Mouse (Mus musculus) forebrain, embryonic 14.5 days (tissue): ENCODE results near the gene Osbpl6. TPM values are rescaled to one million over a fixed set of nuclear protein-coding genes. Genes with fewer than 3 reads are reported as not detected.

ENCODE experiments used
- ATAC-seq: fragments of 200-750 bp; cut with Nextera tagmentation; 2 replicates; pipeline ENCODE4 v1.8.0; 2017; ENCODE audit warnings: mild to moderate bottlenecking, moderate library complexity
- DNase-seq: peaks from one replicate; pipeline ENCODE4 v3.0.0-alpha.2; 2015; ENCODE audit warnings: low spot score
- H3K27ac ChIP-seq: fragments of 300-500 bp; sonication (generic); 2 replicates; pipeline ENCODE4 v1.5.1; 2014; ENCODE audit warnings: low read depth, mild to moderate bottlenecking, control low read depth, low read length, moderate library complexity
- H3K27me3 ChIP-seq: fragments of 300-500 bp; sonication (generic); replicated peaks from 2 replicates; pipeline ENCODE4 v1.6.1; 2014; ENCODE audit warnings: low read length, control low read depth, mixed read lengths; ENCODE audit not compliant: control insufficient read depth, insufficient read depth
- H3K36me3 ChIP-seq: fragments of 300-500 bp; sonication (generic); 2 replicates; pipeline ENCODE4 v1.6.1; 2014; ENCODE audit warnings: low read length, control low read depth; ENCODE audit not compliant: control insufficient read depth, insufficient read depth
- H3K4me1 ChIP-seq: fragments of 300-500 bp; sonication (generic); 2 replicates; pipeline ENCODE4 v1.6.1; 2014; ENCODE audit warnings: antibody characterized with exemption, low read length, control low read depth; ENCODE audit not compliant: control insufficient read depth, insufficient read depth
- H3K4me2 ChIP-seq: fragments of 300-500 bp; sonication (generic); 2 replicates; pipeline ENCODE4 v1.6.1; 2014; ENCODE audit warnings: mild to moderate bottlenecking, control low read depth, low read length
- H3K4me3 ChIP-seq: fragments of 300-500 bp; sonication (generic); 2 replicates; pipeline ENCODE4 v1.5.1; 2014; ENCODE audit warnings: low read depth, low read length, control low read depth
- H3K9ac ChIP-seq: fragments of 300-500 bp; sonication (generic); 2 replicates; pipeline ENCODE4 v1.6.1; 2014; ENCODE audit warnings: mild to moderate bottlenecking, low read length, control low read depth, moderate library complexity
- H3K9me3 ChIP-seq: fragments of 300-500 bp; sonication (generic); replicated peaks from 2 replicates; pipeline ENCODE4 v1.6.1; 2016; ENCODE audit warnings: low read length, control low read depth, mixed read lengths; ENCODE audit not compliant: control insufficient read depth
- WGBS: fragments of 180-500 bp; shearing (Covaris S2); extraction: QIAGEN DNeasy Blood & Tissue Kit; methylation state at CpG from one replicate; pipeline ENCODE4 v1.1.7; 2014; 5-methylcytosine and 5-hydroxymethylcytosine counted together
- polyA plus RNA-seq: library from polyadenylated mRNA; unstranded; fragments of >200 nt; fragmentation: Nextera tagmentation; extraction: Ambion mirVana; gene quantifications from 2 replicates; pipeline ENCODE4 v1.2.1, GENCODE M21; 2014

Gene Osbpl6
- polyA plus RNA-seq, 1 experiment from 2014 or later: 12.1 TPM

DNA sequence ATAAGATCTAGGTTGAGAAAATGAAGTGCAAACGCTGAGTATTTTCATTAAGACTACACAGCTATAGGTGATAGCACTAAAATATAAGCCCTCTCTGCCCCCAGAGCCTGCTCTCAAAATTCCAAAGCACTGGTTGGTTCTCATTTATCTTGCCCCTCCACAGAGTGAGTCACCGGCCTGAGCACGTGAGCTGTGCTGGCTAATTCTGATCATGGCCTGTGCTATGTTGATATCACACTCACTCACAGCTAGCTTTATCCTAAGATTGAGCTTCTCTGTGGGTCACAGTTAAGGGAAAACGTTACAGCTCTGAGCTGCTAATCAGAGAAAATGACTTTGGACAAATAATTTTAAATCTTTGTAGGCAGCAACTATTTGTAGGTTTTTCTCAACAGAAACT lies 34.1 kb upstream of the Osbpl6 start:
- Histone ChIP-seq H3K4me1 (peaks cover 6% of the 10 kb centered on the region), H3K36me3 (peaks cover 44% of the 10 kb centered on the region), H3K9ac (no peak overlapping the region), H3K4me2 (no peak overlapping the region), H3K27ac (no peak overlapping the region), H3K9me3 (no peaks in the 10 kb centered on the region), H3K27me3 (no peaks in the 10 kb centered on the region), H3K4me3 (no peak overlapping the region)
- WGBS: 92% methylated on average over 4 of the region's 4 CpGs
- DNase-seq (no peak), ATAC-seq (no peak)

- Histone ChIP-seq H3K9ac (no peak overlapping the region), H3K4me1 (peaks cover 6% of the 10 kb centered on the region), H3K4me3 (no peak overlapping the region), H3K27ac (no peak overlapping the region), H3K4me2 (no peak overlapping the region), H3K36me3 (peaks cover 67% of the 10 kb centered on the region), H3K9me3 (no peaks in the 10 kb centered on the region), H3K27me3 (no peaks in the 10 kb centered on the region)
- WGBS: 92% methylated on average over 6 of the region's 6 CpGs
- ATAC-seq (no peak), DNase-seq (no peak)
Measured at GRCm38 (mm10) chr2:76374544-76375206, 31.6 kb upstream of the Osbpl6 start.

DNA sequence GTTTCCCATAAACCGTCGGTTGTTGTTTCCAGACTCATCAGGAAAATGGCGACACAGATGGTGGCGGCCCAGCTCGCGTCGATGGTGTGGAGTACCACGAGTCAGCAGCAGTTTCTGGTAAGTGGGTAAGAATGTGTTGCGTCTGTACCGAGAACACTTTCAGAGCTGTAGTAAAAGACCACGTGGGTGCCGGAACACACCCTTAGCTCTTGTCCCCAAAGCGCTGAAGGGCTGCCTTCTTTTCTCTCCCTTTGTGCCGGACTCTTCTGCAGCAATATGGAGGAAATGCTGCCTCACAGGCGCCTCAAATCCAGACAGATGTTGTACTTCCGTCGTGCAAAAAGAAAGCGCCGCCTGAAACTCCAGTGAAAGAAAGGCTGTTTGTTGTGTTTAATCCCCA lies 27.7 kb upstream of the Osbpl6 start:
- DNase-seq (no peak), ATAC-seq (no peak)
- no peaks in the 10 kb centered on the region for H3K9me3 ChIP-seq
- H3K4me1 ChIP-seq: no peaks in the 10 kb centered on the region
- H3K27ac ChIP-seq: no peak overlapping the region
- 96% methylated on average over 19 of the region's 19 CpGs for WGBS
- H3K27me3 ChIP-seq: no peaks in the 10 kb centered on the region
- no peak overlapping the region for H3K4me3 ChIP-seq
- peaks cover 86% of the 10 kb centered on the region for H3K36me3 ChIP-seq
- H3K9ac ChIP-seq: no peak overlapping the region
- no peak overlapping the region for H3K4me2 ChIP-seq

DNA sequence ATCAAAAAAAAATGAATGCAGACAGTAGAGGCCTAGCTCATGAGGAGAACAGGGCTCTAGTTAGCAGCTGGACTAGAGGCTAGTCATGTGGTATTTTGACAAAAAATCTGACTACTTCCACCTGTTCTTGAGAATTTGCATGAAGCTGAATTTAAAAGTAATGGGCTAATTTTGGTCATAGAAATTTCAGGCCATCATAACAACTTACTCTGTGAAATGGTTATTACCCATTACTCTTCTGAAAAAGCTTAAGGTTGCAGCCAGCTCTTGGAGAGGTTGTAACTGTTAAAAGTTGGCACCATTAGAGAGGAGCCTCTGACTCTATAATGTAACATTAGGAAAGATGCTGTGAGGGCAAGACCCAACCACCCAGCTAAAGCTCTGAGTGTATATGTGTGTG lies 19.8 kb upstream of the Osbpl6 start:
- Histone ChIP-seq H3K27ac (no peak overlapping the region), H3K9me3 (no peaks in the 10 kb centered on the region), H3K4me2 (no peak overlapping the region), H3K9ac (no peak overlapping the region), H3K4me1 (no peaks in the 10 kb centered on the region), H3K36me3 (peaks cover 32% of the 10 kb centered on the region), H3K4me3 (no peak overlapping the region), H3K27me3 (no peaks in the 10 kb centered on the region)
- DNase-seq (no peak), ATAC-seq (no peak)

- ATAC-seq: no peak
- no peaks in the 10 kb centered on the region for H3K36me3 ChIP-seq
- no peak overlapping the region for H3K4me3 ChIP-seq
- H3K27me3 ChIP-seq: 0 out of 2 replicates have a peak, but pooled peaks cover 7% of the 10 kb centered on the region
- no peak overlapping the region for H3K4me2 ChIP-seq
- no peak for DNase-seq
- H3K27ac ChIP-seq: no peak overlapping the region
- no peaks in the 10 kb centered on the region; the same call in 1 of the 2 replicates for H3K4me1 ChIP-seq
- no peak overlapping the region for H3K9ac ChIP-seq
- no peaks in the 10 kb centered on the region for H3K9me3 ChIP-seq
Measured at GRCm38 (mm10) chr2:76400178-76400577, 6.1 kb upstream of the Osbpl6 start.

GRCm38 (mm10) chr2:76405596-76406150 lies 635 bp upstream of the Osbpl6 start:
- Histone ChIP-seq H3K36me3 (no peaks in the 10 kb centered on the region), H3K4me3 (peak overlapping the region; percentile 86), H3K4me1 (no peaks in the 10 kb centered on the region; the same call in 1 of the 2 replicates), H3K9ac (peak overlapping the region; percentile 89), H3K27ac (no peak overlapping the region; the same call in 1 of the 2 replicates), H3K4me2 (peak overlapping the region; percentile 80), H3K27me3 (0 out of 2 replicates have a peak, but pooled peaks cover 7% of the 10 kb centered on the region), H3K9me3 (no peaks in the 10 kb centered on the region)
- ATAC-seq: peak; percentile 49; the same call in 1 of the 2 replicates
- 3% methylated on average over 15 of the region's 15 CpGs for WGBS
- DNase-seq: peak; percentile 76

DNA sequence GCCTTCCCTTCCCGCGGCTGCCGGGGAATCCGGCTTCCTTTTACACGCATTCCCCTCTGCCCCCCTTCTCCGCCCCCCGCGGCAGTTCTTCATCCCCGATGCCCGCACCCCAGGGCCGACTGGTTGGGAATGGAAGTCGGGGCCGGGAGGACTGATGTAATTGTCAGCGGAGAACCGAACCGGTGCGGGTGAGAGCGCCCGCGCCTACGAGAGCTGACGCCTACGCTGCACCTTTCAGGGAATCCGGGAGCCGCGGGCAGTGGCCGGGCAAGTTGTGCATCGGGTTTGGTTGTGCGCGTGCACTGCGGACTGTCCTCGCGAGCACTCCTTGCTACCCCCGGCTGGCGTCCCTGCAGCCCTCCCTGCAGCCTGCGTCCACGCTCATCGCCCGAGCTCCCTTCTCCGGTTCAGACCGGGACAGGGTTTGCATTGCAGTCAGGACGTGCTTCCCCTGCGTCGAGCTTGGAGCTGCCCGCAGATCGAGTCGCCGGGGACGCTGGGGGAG lies 681 bp downstream of the Osbpl6 start:
- H3K4me1 ChIP-seq: no peaks in the 10 kb centered on the region; the same call in 1 of the 2 replicates
- peak overlapping the region; percentile 86 for H3K4me3 ChIP-seq
- peak overlapping the region; percentile 79; the same call in 1 of the 2 replicates for H3K27ac ChIP-seq
- peak overlapping the region; percentile 89 for H3K9ac ChIP-seq
- DNase-seq (peak; percentile 68), ATAC-seq (peak; percentile 59)
- H3K27me3 ChIP-seq: 0 out of 2 replicates have a peak, but pooled peaks cover 7% of the 10 kb centered on the region
- H3K36me3 ChIP-seq: no peaks in the 10 kb centered on the region
- peak overlapping the region; percentile 80 for H3K4me2 ChIP-seq
- WGBS: under 1% methylated on average over 49 of the region's 49 CpGs
- no peaks in the 10 kb centered on the region for H3K9me3 ChIP-seq

DNA sequence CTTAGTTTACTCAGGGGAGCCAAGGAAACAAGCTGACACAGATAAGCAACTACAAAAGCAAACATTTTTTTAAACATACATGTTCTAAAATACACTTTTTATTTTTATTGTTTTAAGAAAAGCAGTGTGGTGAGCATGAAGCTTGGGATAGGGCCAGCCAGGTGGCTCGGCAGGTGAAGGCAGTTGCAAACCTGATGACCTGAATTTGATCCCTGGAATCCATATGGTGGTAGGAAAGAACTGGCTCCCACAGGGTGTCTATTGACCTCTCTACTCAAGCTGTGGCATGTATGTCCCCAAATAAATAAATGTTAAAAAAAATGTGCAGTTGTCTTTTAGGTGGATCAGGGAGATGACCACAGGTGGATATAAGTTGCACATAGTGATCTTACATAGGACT lies 3.2 kb downstream of the Osbpl6 start:
- Histone ChIP-seq H3K36me3 (no peaks in the 10 kb centered on the region), H3K4me1 (no peaks in the 10 kb centered on the region; the same call in 1 of the 2 replicates), H3K4me3 (no peak overlapping the region), H3K9ac (no peak overlapping the region), H3K4me2 (no peak overlapping the region), H3K27me3 (0 out of 2 replicates have a peak, but pooled peaks cover 6% of the 10 kb centered on the region), H3K9me3 (no peaks in the 10 kb centered on the region), H3K27ac (no peak overlapping the region)
- no peak for ATAC-seq
- 92% methylated on average over 1 of the region's 1 CpGs for WGBS
- DNase-seq: no peak

- no peak overlapping the region for H3K4me2 ChIP-seq
- H3K4me3 ChIP-seq: no peak overlapping the region
- H3K27ac ChIP-seq: no peak overlapping the region
- H3K36me3 ChIP-seq: no peaks in the 10 kb centered on the region
- 0 out of 2 replicates have a peak, but pooled peaks cover 2% of the 10 kb centered on the region for H3K27me3 ChIP-seq
- 91% methylated on average over 2 of the region's 2 CpGs for WGBS
- DNase-seq (no peak), ATAC-seq (no peak)
- H3K9me3 ChIP-seq: no peaks in the 10 kb centered on the region
- no peaks in the 10 kb centered on the region for H3K4me1 ChIP-seq
- no peak overlapping the region for H3K9ac ChIP-seq
Measured at GRCm38 (mm10) chr2:76409986-76410385, 3.7 kb downstream of the Osbpl6 start.
